Mouse (Mus musculus) thymus, adult 2 months (tissue): ENCODE data around the gene Terb1.

Source experiments
- CTCF ChIP-seq: fragments of 200-500 bp; IDR thresholded peaks from 2 replicates; pipeline ENCODE4 v1.5.1; 2012; ENCODE audit warnings: mild to moderate bottlenecking, control low read depth, low read length, moderate library complexity, borderline replicate concordance; ENCODE audit not compliant: control insufficient read depth, poor library complexity, insufficient read depth; ENCODE audit errors: extremely low read depth
- POLR2A ChIP-seq: fragments of 200-500 bp; IDR thresholded peaks from 2 replicates; pipeline ENCODE4 v1.6.1; 2012; ENCODE audit warnings: mild to moderate bottlenecking, low read length, control low read depth, moderate library complexity; ENCODE audit not compliant: control insufficient read depth, poor library complexity, insufficient read depth; ENCODE audit errors: extremely low read depth

- no peak for TF ChIP-seq CTCF
- TF ChIP-seq POLR2A, result no peak
These were observed 99.0 kb downstream of the Terb1 start for GRCm38 (mm10) chr8:104410628-104411273.
